Mouse (Mus musculus): ENCODE measurements around the gene Ano6.

DNA sequence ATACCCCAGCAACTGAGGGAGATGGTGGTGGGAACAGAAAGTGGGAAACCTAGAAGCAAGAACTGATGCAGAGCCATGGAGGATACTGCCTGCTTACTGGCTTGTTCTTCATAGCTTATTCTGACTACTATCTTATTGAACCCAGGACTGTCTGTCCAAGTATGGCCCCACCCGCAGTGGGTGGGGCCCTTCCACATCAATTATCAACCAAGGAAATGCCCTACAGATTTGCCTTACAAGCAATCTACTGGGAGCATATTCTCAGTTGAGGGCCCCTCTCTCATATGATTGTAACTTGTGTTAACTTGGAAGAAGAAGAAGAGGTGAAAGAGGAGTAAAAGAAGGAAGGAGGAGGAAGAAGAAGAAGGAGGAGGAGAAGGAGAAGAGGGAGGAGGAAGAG, 117.3 kb downstream of the Ano6 start:
- TF ChIP-seq CTCF (IDR thresholded peaks at IDR 0.05; ENCODE audit: low read depth, low read length) (no peak), GATA1 (IDR thresholded peaks at IDR 0.05; ENCODE audit: borderline replicate concordance, low read length) (no peak)
